Mouse (Mus musculus) thymus, adult 2 months (tissue): ENCODE data around the gene Cwc25.

ENCODE experiments used
- CTCF ChIP-seq: fragments of 200-500 bp; IDR thresholded peaks from 2 replicates; pipeline ENCODE4 v1.5.1; 2012; ENCODE audit warnings: mild to moderate bottlenecking, control low read depth, low read length, moderate library complexity, borderline replicate concordance; ENCODE audit not compliant: control insufficient read depth, poor library complexity, insufficient read depth; ENCODE audit errors: extremely low read depth
- POLR2A ChIP-seq: fragments of 200-500 bp; IDR thresholded peaks from 2 replicates; pipeline ENCODE4 v1.6.1; 2012; ENCODE audit warnings: mild to moderate bottlenecking, low read length, control low read depth, moderate library complexity; ENCODE audit not compliant: control insufficient read depth, poor library complexity, insufficient read depth; ENCODE audit errors: extremely low read depth

DNA sequence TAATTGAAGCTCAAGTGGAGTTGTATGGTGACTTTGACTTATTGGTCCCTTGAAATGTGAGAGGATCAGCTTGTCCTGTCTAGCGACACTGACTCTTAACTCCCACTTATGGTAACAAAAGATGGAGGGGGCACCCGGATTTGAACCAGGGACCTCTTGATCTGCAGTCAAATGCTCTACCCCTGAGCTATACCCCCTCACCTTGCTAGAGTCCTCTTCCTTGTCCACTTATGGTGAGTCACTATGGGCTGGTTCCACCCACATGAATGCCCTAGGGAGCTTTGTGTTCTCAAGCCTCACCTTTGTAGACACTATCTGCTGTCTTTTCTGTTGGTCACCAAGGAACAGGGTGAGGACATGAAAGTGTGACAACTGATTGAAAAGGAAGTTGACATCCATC lies 3.3 kb upstream of the Cwc25 start:
- TF ChIP-seq CTCF (no peak), POLR2A (no peak)
